Mouse (Mus musculus) ES-E14 (cell line): ENCODE data around the gene Clstn1.

ENCODE experiments used
- HCFC1 ChIP-seq: IDR thresholded peaks from 2 replicates; pipeline ENCODE4 v1.6.1; 2012; ENCODE audit warnings: low read length, inconsistent platforms, borderline replicate concordance; ENCODE audit not compliant: insufficient read depth
- MAFK ChIP-seq: IDR thresholded peaks from 2 replicates; pipeline ENCODE4 v1.6.1; 2014; ENCODE audit warnings: mild to moderate bottlenecking, low read depth, low read length, inconsistent platforms; ENCODE audit not compliant: insufficient read depth
- ZC3H11A ChIP-seq: IDR thresholded peaks from 2 replicates; pipeline ENCODE4 v1.6.1; 2012; ENCODE audit warnings: low read depth, mild to moderate bottlenecking, inconsistent platforms, low read length, borderline replicate concordance
- ZNF384 ChIP-seq: IDR thresholded peaks from 2 replicates; pipeline ENCODE4 v1.6.1; 2012; ENCODE audit warnings: low read depth, low read length, inconsistent platforms

DNA sequence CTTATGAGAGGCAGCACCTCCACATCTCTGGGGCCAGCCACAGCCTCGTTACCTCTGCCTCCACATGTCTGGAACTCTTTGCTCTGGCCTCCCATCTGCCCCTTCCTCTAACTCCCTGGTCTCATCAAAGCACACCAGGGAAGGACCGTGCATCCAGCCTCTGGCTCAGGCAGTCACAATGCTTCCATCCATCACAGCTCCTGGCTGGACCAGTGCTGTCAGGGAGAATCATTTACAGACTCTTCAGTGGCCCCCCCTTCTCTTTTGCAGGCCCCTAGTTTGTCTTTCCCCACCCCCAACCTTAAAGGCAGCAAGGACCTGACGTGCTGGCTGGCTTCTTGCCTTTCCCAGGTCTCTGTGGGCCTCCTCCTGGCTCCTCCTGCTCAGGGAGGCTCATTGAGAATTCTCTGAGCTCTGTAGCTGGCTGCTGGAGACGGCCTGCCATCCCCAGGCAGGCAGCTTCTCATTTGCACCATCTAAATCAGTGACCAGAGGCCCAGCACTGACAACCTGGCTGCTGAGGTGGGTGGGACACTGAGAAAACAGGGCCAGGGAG is 9.2 kb upstream of the Clstn1 start:
- TF ChIP-seq HCFC1 (no peak), MAFK (no peak), ZNF384 (no peak), ZC3H11A (no peak)
